Mouse (Mus musculus) G1E (cell line): ENCODE measurements around the gene Cdhr4.

Experiments
- CTCF ChIP-seq: IDR thresholded peaks from 2 replicates; pipeline ENCODE4 v1.5.1; 2012; ENCODE audit warnings: low read depth, low read length, inconsistent platforms, mixed read lengths
- GATA1 ChIP-seq: IDR thresholded peaks from 2 replicates; pipeline ENCODE4 v1.6.1; 2012; ENCODE audit warnings: borderline replicate concordance, low read length, inconsistent platforms, mixed read lengths
- GATA2 ChIP-seq: IDR thresholded peaks from 2 replicates; pipeline ENCODE4 v1.6.1; 2012; ENCODE audit warnings: low read depth, low read length, inconsistent platforms, borderline replicate concordance
- POLR2AphosphoS5 ChIP-seq: IDR thresholded peaks from 2 replicates; pipeline ENCODE4 v1.6.1; 2012; ENCODE audit warnings: low read depth, low read length, inconsistent platforms; ENCODE audit not compliant: insufficient replicate concordance
- TAL1 ChIP-seq: conservative IDR thresholded peaks from 2 replicates; pipeline ENCODE4 v1.6.1; 2012; ENCODE audit warnings: low read depth, low read length, inconsistent platforms, mixed read lengths

- TF ChIP-seq CTCF (no peak), TAL1 (no peak), GATA1 (no peak), POLR2AphosphoS5 (no peak), GATA2 (no peak)
Measured at GRCm38 (mm10) chr9:107949922-107950235, 42.4 kb upstream of the Cdhr4 start, which contains the start of gene Traip.
